Mouse (Mus musculus) CH12.LX (cell line): ENCODE results near the gene Ms4a18. TPM values are rescaled to one million over a fixed set of nuclear protein-coding genes. Genes with fewer than 3 reads are reported as not detected.

Source experiments
- DNase-seq: peaks from one replicate; pipeline ENCODE4 v3.0.0-alpha.2; 2013; ENCODE audit errors: extremely low read depth
- H3K27ac ChIP-seq: 2 replicates; pipeline ENCODE4 v1.5.1; 2012; ENCODE audit warnings: low read depth, mild to moderate bottlenecking, control low read depth, moderate library complexity; ENCODE audit not compliant: insufficient read depth
- H3K27me3 ChIP-seq: replicated peaks from 2 replicates; pipeline ENCODE3; 2012; ENCODE audit warnings: inconsistent platforms
- H3K36me3 ChIP-seq, 2 experiments: replicated peaks in 1 of 2; 2 replicates each; pipeline versions ENCODE3 to v1.6.1; 2012; ENCODE audit warnings: inconsistent platforms in 1 of 2, low read length in 1 of 2, mild to moderate bottlenecking in 1 of 2, mixed read lengths in 1 of 2, moderate library complexity in 1 of 2; ENCODE audit not compliant: control insufficient read depth in 1 of 2, insufficient read depth in 1 of 2
- H3K4me1 ChIP-seq, 2 experiments: 2 replicates each; pipeline ENCODE4 v1.6.1; 2012; ENCODE audit warnings: inconsistent platforms in 1 of 2, moderate library complexity in 1 of 2; ENCODE audit not compliant: insufficient read depth in 2 of 2, control insufficient read depth in 1 of 2
- H3K4me2 ChIP-seq: 2 replicates; pipeline ENCODE4 v1.6.1; 2012; ENCODE audit warnings: low read depth, mild to moderate bottlenecking, control low read depth; ENCODE audit not compliant: poor library complexity, insufficient read depth, severe bottlenecking
- H3K4me3 ChIP-seq, 3 experiments: fragments of 150-350 bp in 1 of 3; sonication (generic) in 1 of 3; replicated peaks in 1 of 3; 2 replicates each; pipeline versions ENCODE3 to v1.5.1; 2011 to 2012; ENCODE audit warnings: low read depth in 2 of 3, low read length in 2 of 3, mild to moderate bottlenecking in 2 of 3, moderate library complexity in 2 of 3, control low read depth in 1 of 3, improper control_type of control experiment in 1 of 3, inconsistent platforms in 1 of 3, mixed read lengths in 1 of 3; ENCODE audit not compliant: poor library complexity in 1 of 3
- H3K79me2 ChIP-seq: replicated peaks from 2 replicates; pipeline ENCODE4 v1.6.1; 2012; ENCODE audit warnings: mild to moderate bottlenecking, moderate library complexity; ENCODE audit not compliant: control insufficient read depth, poor library complexity, insufficient read depth, severe bottlenecking; ENCODE audit errors: extremely low read depth
- H3K9ac ChIP-seq: 2 replicates; pipeline ENCODE4 v1.6.1; 2012; ENCODE audit warnings: low read depth, mild to moderate bottlenecking, control low read depth, moderate library complexity; ENCODE audit not compliant: insufficient read depth
- H3K9me3 ChIP-seq: replicated peaks from 2 replicates; pipeline ENCODE3; 2012; ENCODE audit warnings: low read length, inconsistent platforms, mixed read lengths
- BHLHE40 ChIP-seq: IDR thresholded peaks from 2 replicates; pipeline ENCODE4 v1.6.1; 2011; ENCODE audit warnings: mild to moderate bottlenecking, low read depth, low read length, improper control_type of control experiment
- CHD1 ChIP-seq: IDR thresholded peaks from 2 replicates; pipeline ENCODE4 v1.6.1; 2012; ENCODE audit warnings: low read depth, low read length, improper control_type of control experiment, inconsistent platforms
- ELF1 ChIP-seq: IDR thresholded peaks from 2 replicates; pipeline ENCODE4 v1.6.1; 2014; ENCODE audit warnings: low read depth, mild to moderate bottlenecking, inconsistent platforms, low read length, improper control_type of control experiment
- ETS1 ChIP-seq: conservative IDR thresholded peaks from 2 replicates; pipeline ENCODE4 v1.6.1; 2012; ENCODE audit warnings: low read depth, mild to moderate bottlenecking, inconsistent platforms, low read length, improper control_type of control experiment, moderate library complexity
- HCFC1 ChIP-seq: IDR thresholded peaks from 2 replicates; pipeline ENCODE4 v1.6.1; 2012; ENCODE audit warnings: low read depth, mild to moderate bottlenecking, inconsistent platforms, low read length, improper control_type of control experiment
- IRF4 ChIP-seq: IDR thresholded peaks from 2 replicates; pipeline ENCODE4 v1.6.1; 2014; ENCODE audit warnings: low read depth, mild to moderate bottlenecking, inconsistent platforms, low read length, improper control_type of control experiment
- JUND ChIP-seq: conservative IDR thresholded peaks from 2 replicates; pipeline ENCODE4 v1.6.1; 2011; ENCODE audit warnings: low read depth, low read length, improper control_type of control experiment
- KAT2A ChIP-seq: IDR thresholded peaks from 2 replicates; pipeline ENCODE4 v1.6.1; 2012; ENCODE audit warnings: low read length, improper control_type of control experiment, inconsistent platforms; ENCODE audit not compliant: insufficient replicate concordance
- MAFK ChIP-seq: IDR thresholded peaks from 2 replicates; pipeline ENCODE4 v1.6.1; 2011; ENCODE audit warnings: low read length, improper control_type of control experiment; ENCODE audit not compliant: insufficient replicate concordance
- MAZ ChIP-seq: IDR thresholded peaks from 2 replicates; pipeline ENCODE4 v1.6.1; 2012; ENCODE audit warnings: low read depth, mild to moderate bottlenecking, inconsistent platforms, low read length, improper control_type of control experiment, moderate library complexity
- MXI1 ChIP-seq: IDR thresholded peaks from 2 replicates; pipeline ENCODE4 v1.6.1; 2011; ENCODE audit warnings: mild to moderate bottlenecking, low read depth, low read length, improper control_type of control experiment
- NRF1 ChIP-seq: IDR thresholded peaks from 2 replicates; pipeline ENCODE4 v1.6.1; 2014; ENCODE audit warnings: low read depth, mild to moderate bottlenecking, inconsistent platforms, low read length, improper control_type of control experiment, moderate library complexity
- PAX5 ChIP-seq: IDR thresholded peaks from 2 replicates; pipeline ENCODE4 v1.6.1; 2012; ENCODE audit warnings: low read length, inconsistent platforms, mixed read lengths
- POLR2A ChIP-seq: IDR thresholded peaks from 2 replicates; pipeline ENCODE4 v1.6.1; 2011; ENCODE audit warnings: low read depth, mild to moderate bottlenecking, improper control_type of control experiment, low read length
- POLR2AphosphoS2 ChIP-seq: IDR thresholded peaks from 2 replicates; pipeline ENCODE4 v1.6.1; 2011; ENCODE audit warnings: low read depth, low read length, improper control_type of control experiment
- RAD21 ChIP-seq: IDR thresholded peaks from 2 replicates; pipeline ENCODE4 v1.6.1; 2011; ENCODE audit warnings: low read depth, mild to moderate bottlenecking, low read length, improper control_type of control experiment, moderate library complexity
- RCOR1 ChIP-seq: conservative IDR thresholded peaks from 2 replicates; pipeline ENCODE4 v1.6.1; 2012; ENCODE audit warnings: low read depth, mild to moderate bottlenecking, inconsistent platforms, low read length, improper control_type of control experiment
- SIN3A ChIP-seq: IDR thresholded peaks from 2 replicates; pipeline ENCODE4 v1.6.1; 2012; ENCODE audit warnings: low read length, improper control_type of control experiment, inconsistent platforms
- TCF12 ChIP-seq: IDR thresholded peaks from 2 replicates; pipeline ENCODE4 v1.6.1; 2014; ENCODE audit warnings: low read depth, mild to moderate bottlenecking, inconsistent platforms, low read length, improper control_type of control experiment
- ZKSCAN1 ChIP-seq: IDR thresholded peaks from 2 replicates; pipeline ENCODE4 v1.6.1; 2012; ENCODE audit warnings: low read depth, inconsistent platforms, low read length, improper control_type of control experiment, borderline replicate concordance
- dilution Hi-C: fragments of 300-500 bp; cut with MboI; formaldehyde crosslinking; loops from 2 replicates; pipeline ENCODE4 v1.14.3; 2020; ENCODE audit warnings: low sequenced_read_pairs; ENCODE audit not compliant: extremely low pct_unique_long_range_greater_than_20kb, extremely low pct_ligation_motif_present
- in situ Hi-C: fragments of 300-500 bp; cut with MboI; formaldehyde crosslinking; loops from 3 replicates; pipeline ENCODE4 v1.14.3; 2019; ENCODE audit warnings: low sequenced_read_pairs, low pct_ligation_motif_present, low pct_unique_long_range_greater_than_20kb, mixed read lengths
- polyA plus RNA-seq: library from polyadenylated mRNA; unstranded; fragments of >175 nt; gene quantifications from 2 replicates; pipeline ENCODE4 v1.2.1, GENCODE M21; 2012; ENCODE audit warnings: low read depth; ENCODE audit not compliant: insufficient read length
- total RNA-seq, 2 experiments: library from RNA; depleted of rRNA; stranded (reverse); fragments of 300-350 nt in 1 of 2; fragments of >200 nt in 1 of 2; gene quantifications; 2 replicates each; pipeline ENCODE4 v1.2.3; 2012 to 2014

The Ms4a18 gene
- total and polyA plus RNA-seq, 3 experiments = not detected

DNA sequence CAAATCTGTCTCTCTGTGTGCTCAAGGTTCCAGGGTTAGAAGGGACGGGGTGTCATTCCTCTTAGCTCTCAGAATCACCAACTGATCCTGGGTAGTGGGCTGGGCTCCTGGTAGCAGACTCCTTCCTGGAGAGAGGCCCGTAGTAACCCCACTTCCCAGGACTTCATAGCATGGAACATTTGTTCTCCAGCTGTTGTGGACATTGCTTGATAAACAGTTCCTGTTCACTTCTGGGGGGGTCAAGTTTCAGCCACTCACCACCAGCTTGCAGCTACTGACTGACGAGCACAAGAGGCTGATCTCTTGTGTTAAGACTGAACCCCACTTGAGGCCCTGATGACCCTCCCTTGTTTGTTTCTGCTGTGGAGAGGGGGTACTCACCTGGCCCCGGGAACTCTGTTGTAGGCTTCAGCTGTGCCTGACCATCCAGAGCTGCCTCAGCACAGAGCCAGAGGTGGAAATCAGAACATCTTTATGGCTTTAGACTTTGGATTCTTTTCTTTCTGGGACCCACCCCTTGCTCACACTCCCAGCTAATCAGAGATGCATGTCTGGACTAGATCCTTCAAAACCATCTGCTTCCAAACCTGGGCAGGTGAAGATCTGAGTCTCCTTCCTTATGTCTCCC lies 43.5 kb downstream of the Ms4a18 start, which contains the start of gene Ms4a10:
Gene Ms4a10, minus strand, starts transcription at position 433 of the 628 bp plus-strand sequence.
- H3K27ac ChIP-seq = no peak within 1 kb of the TSS
- H3K4me1 ChIP-seq = peaks cover 0 to 5% of the 10 kb centered on the region in 2 experiments; a peak in 3 of 4 replicates
- no peak for DNase-seq
- H3K79me2 ChIP-seq = no peaks in the 10 kb centered on the region
- H3K4me2 ChIP-seq = no peak within 1 kb of the TSS
- no peak within 1 kb of the TSS for H3K4me3 ChIP-seq
- H3K9me3 ChIP-seq = peaks cover 9% of the 10 kb centered on the region
- peaks cover 26% of the 10 kb centered on the region for H3K27me3 ChIP-seq
- TF ChIP-seq TCF12 (no peak), POLR2A (no peak), RCOR1 (no peak), SIN3A (no peak), MAZ (no peak)
- in situ Hi-C loops = no loop called here
- no peaks in the 10 kb centered on the region for H3K36me3 ChIP-seq
- no peak within 1 kb of the TSS for H3K9ac ChIP-seq
- dilution Hi-C loops = no loop called here

DNA sequence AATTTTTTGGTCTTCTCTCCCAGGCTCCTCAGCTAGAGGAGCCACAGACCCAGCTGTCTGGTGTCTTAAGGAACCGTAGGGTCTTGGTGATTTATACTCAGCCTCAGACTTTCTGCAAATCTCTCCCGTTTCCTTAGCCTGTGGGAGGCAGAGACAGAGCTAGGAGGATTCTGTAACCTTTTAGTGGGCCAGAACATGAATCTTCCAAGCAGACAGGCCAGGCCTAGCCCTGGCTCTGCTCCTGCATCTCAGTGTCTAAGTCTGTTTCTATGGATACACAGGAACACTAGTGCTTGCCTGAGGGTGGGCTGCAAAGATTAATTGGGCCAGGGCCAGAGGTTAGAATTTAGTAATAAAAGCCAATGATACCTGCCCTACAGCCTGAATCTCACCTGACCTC lies 44.6 kb downstream of the Ms4a18 start:
- Histone ChIP-seq H3K4me3 (no peak overlapping the region), H3K9me3 (peaks cover 9% of the 10 kb centered on the region), H3K79me2 (no peaks in the 10 kb centered on the region), H3K27me3 (peaks cover 35% of the 10 kb centered on the region), H3K4me1 (no peaks in the 10 kb centered on the region), H3K27ac (no peak overlapping the region), H3K36me3 (no peaks in the 10 kb centered on the region), H3K4me2 (no peak overlapping the region), H3K9ac (no peak overlapping the region)
- dilution Hi-C loops (no loop called here), in situ Hi-C loops (no loop called here)
- DNase-seq = no peak
- TF ChIP-seq POLR2AphosphoS2 = no peak
- TF ChIP-seq JUND = no peak
- no peak for TF ChIP-seq BHLHE40
- no peak for TF ChIP-seq ELF1
- no peak for TF ChIP-seq ZKSCAN1
- no peak for TF ChIP-seq ETS1
- TF ChIP-seq HCFC1 = no peak
- TF ChIP-seq RCOR1 = no peak
- no peak for TF ChIP-seq NRF1
- TF ChIP-seq MAFK = no peak
- no peak for TF ChIP-seq IRF4
- TF ChIP-seq CHD1 = no peak
- TF ChIP-seq KAT2A = no peak
- no peak for TF ChIP-seq MXI1
- no peak for TF ChIP-seq PAX5
- no peak for TF ChIP-seq RAD21
